Mouse (Mus musculus) retina, postnatal 7 days (tissue): Measurements from ENCODE around the gene Fgf15.
"Not testable (repeated sequence)": the region's sequence is repeated elsewhere in the genome, so short reads cannot be mapped to it uniquely, and the experiment has no call there.

Experiments used
- DNase-seq: peaks from one replicate; pipeline ENCODE4 v3.0.0-alpha.2; 2012; ENCODE audit warnings: low read depth, low spot score

Fgf15 gene

DNA sequence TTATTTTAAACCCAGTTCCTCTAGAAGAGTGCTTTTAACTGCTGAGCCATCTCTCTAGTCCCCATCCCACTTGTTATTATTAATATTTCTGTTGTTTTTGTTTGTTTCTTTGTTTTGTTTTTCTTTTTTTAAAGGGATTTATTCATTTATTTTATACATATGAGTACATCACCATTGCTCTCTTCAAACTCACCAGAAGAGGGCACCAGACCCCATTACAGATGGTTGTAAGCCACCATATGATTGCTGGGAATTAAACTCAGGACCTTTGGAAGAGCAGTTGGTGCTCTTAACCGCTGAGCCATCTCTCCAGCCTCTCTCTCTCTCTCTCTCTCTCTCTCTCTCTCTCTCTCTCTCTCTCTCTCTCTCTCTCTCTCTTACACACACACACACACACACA is 5.7 kb upstream of the Fgf15 start:
- not testable (repeated sequence) for DNase-seq

DNA sequence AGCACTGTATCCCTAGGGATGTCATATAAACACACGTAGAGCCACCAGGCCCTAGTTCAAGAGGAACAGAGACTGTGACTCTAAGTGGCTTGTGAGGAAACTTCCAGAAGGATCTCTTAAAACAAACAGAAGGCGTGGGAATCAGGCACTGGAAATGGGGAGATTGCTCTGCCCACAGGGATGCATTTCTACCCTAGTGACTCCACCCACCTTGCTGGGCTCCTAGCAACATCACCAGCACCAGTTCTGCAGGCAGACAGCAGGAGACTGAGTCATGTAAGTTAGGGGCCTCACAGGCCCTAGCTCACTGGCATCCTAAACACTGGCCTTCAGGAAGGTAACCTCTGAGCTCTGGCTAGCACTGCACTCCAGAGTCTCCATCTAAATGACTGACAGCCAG is 4.5 kb upstream of the Fgf15 start:
- DNase-seq, result no peak

DNA sequence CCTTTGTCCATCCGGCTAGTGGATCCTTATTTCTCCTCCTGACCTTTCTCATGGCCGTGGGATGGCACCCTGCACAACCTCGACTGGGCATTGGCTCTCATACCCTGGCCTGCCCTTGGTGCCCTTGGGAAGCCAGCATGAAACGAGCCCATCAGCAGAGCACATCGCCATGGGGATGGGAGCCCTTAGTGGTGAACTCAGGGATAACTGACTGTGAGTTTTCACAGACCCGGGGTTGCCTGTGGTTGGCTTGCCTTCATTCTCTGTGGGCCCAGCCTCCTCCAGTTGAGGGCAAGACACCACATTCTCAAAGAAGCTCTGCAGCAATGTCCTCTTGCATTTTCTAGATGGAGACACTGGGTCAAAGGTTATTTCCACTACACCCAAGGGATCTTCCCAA is 4.0 kb upstream of the Fgf15 start:
- no peak for DNase-seq

DNA sequence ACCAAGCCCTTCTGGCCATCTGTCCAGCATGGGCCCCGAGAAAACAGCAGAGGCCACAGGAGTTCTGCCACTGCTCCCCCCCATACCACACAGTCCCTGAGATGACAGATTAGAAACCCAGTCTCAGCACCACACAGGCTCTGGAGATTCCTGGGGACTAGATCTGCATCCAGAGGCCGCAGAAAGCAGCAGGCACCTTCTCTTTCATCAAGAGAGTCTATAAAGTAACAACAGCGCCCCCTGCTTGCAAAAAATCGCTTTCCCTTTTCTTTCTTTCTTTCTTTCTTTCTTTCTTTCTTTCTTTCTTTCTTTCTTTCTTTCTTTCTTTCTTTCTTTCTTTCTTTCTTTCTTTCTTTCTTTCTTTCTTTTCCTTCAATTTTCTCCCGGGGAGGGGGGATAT is 2.1 kb upstream of the Fgf15 start:
- DNase-seq, result no peak

DNA sequence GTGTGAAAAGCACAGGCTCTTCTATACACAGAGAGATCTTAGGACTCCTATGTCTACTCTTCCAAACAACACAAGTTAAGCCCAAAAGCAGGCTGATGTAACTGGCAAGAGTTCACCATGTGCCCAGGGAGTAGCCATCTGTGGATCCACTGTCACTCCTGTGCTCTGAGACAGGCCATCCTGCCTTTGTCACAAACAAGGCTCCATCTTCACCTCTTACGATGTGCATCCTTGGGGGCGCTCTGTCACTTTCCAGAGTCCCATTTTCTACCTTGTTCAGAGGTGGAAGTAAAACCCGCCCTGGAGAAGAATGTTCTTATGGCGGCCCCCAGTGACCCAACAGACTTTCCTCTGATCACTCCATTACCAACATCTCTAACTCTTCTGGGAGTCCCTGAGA is 1.6 kb upstream of the Fgf15 start:
- DNase-seq, result no peak

DNA sequence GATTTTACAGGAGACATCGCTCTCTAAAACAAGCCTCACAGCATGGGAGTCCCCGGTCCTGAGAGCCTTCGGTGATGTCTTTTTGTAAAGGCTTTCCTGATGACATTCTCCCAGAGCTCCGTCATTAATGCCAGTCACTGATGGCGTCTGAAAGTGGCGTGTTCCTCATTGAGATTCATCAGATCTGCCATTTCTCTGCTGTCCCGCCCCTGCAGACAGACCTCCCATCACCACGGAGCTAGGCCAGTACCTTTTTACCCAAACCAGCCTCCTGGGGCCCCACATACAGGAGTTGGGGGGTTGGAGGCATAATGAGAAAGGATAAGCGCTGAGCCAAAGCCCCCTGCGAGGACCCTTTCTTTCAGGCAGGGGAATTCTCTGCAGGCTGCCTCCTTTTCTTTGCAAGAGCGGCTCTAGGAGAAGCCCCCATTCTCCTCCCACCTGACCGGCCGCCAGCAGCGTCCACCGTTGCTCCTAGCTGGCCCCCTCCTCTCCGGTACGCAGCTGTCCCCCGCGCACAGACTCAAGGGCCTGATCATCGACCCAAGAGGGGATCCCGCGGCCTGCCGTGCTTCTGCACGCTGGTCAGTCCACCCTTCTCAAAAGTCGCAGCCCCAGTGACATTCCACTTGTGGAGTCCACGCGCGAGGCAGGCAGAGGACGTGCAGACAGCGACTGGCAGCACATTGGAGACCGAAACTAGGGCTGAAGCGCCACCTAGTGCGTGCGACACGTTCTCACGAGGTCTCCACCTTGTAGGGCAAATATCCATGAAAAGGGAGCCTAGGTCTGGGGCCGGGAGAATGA is 823 bp upstream of the Fgf15 start:
- peak; percentile 61 for DNase-seq

DNA sequence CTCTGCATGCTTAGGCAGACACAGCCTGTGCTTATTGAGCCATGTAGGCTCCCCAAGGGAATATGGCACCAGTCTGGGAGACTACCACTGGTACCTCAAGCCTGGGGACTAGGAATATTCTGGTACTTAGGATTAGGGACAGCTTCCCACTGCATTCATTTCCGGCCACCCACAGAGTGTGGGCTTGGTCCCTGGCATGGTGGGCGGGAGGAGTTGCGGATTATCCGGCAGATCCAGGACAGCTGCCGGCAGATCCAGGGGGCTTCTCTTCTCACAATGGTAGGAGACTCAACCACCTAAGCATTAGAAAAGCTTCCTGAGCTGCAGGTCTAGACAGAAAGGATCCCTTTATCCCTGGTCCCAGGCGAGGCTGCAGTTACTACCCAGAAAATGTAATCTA is 2.2 kb downstream of the Fgf15 start:
- no peak for DNase-seq

DNA sequence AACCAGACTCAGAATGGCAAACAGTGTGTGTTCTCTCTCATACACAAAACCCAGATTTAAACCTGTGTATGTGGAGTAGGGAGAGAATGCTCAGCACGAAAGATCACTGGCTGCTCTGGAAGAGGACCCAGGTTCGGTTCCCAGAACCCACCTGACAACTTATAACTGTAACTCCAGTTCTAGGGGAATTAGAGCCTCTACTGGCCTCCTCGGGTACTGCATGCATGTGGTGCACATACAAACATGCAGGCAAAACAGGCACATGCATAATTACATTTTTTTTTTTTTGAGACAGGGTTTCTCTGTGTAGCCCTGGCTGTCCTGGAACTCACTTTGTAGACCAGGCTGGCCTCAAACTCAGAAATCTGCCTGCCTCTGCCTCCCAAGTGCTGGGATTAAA is 9.2 kb downstream of the Fgf15 start:
- DNase-seq, result not testable (repeated sequence)

DNA sequence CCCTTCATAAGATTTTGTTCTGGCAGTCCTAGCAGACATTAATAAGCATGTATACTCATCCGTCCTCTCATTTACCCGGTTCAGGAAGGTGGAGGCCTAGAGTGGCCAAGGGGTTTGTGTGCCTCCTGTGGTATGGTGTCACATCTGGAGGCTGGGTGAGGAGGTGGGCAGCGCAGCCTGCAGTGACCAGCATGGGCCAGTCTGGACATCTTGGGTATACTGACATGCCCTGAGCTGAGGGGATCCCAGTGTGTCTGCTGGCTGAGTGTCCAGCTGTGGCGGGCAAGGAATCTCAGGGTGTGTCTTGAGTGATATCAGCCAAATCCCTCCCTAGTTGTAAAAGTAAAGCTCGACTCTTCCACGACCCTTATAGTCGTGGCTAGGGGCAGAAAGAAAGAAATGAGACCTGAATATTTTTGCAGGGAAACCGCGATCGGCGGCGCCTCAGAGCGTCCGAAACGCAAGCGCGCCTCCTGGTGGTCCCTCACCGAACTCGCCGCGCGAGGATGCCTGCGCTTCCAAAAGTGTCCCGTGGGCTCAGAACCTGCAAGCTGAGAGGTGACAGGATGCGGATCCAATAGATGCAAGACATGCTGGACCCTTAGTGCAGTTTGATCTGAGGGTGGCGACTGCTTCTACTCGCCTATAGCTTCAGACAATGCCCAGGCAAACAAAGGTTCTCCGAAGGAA is 10.5 kb downstream of the Fgf15 start:
- DNase-seq, result no peak

DNA sequence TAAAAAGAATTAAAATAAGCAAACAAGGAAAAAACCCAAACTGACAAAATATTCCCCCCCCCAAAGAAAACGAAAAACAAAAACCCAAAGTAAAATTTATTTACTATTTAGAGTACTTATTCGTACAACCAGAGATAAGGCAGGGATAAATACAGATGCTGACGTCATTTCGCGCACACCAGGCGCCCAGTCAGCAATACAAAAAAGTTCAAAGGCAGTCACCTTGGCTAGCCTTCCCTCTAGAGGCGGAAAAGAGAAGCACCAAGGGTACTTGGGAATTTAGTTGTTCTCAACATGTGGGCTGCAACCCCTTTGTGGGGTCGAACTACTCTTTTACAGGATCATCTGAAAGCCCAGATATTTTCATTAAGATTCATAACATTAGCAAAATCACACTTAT is 11.5 kb downstream of the Fgf15 start:
- DNase-seq, result no peak

DNA sequence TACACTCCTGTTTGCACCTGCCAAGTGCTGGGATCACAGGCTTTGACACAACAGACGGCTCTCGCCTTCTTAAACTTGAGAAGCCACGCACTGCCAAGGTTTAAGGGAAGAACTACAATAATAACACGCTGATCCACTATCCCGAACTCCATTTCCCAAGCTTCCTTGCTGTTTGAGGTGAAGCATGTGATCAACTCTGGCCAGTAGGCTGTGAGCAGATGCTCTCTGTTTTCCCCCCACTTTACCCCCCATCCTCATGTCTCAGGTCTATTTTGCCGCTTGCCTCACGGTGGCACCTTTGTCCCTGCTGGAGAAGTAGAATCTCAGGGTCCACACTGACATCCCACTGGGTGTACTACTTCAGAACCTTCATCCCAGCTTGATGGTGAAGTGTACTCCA is 12.4 kb downstream of the Fgf15 start:
- no peak for DNase-seq

DNA sequence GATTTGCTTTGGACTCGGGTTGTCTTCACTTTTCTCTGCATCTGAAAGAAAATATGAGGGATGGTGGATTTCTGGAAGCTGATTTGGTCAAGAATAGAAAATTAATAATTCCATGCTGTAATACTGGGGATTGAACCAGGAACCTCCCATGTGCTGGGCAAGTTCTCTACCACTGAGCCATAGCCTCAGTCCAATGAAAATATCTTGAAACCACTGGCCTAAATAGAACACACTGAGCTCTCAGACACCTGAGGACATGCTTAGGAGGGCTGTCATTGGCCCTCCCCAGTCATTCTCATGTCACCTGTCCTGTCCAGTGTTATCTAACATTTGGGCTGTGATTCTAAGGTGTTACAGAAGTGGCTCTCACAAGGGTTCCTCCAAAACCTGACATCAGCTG is 14.8 kb downstream of the Fgf15 start:
- no peak for DNase-seq

DNA sequence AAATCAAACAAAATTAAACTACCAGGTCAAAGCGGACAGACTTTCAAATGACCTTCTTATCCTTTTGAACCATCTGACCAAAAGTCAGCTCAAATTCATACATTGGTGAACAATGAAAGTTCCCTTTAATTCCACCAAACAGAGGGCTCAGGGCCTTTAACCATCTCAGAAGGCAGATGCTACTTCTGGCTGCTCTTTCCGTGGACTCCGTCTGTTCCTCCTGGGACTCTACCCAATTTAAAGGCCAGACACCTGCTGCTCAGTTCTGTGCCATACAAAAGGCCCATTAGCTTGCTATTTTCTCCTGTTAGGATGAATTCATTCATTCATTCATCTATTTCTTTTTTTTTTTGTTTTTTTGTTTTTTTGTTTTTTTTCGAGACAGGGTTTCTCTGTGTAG is 16.6 kb downstream of the Fgf15 start:
- DNase-seq, result no peak

DNA sequence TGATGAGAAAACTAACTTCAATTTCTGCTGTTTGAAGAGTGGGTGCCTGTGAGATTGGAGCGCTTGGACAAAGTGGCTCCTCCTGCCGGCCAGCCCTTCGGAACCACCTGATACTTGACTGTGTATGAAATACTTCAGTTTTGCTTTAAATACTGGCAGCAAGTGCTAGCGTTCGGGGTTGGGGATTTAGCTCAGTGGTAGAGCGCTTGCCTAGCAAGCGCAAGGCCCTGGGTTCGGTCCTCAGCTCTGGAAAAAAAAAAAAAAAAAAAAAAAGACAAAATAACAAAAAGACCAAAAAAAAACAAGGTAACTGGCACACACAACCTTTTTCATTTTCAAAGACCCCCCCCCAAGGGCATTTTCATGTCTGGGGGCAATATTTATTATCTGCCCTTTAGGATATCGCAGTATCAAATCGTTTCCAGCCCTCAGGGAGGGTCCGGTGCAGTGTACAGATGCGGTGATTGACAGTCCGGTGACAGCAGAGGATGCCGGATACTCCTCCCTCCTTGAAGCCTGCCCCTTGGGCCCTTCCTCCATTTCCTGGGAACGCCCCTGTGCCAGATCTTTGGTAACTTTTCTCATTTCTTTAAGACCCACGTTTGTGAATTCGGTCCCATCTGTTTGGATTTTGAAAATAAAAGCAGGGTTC is 18.1 kb downstream of the Fgf15 start:
- DNase-seq, result no peak

DNA sequence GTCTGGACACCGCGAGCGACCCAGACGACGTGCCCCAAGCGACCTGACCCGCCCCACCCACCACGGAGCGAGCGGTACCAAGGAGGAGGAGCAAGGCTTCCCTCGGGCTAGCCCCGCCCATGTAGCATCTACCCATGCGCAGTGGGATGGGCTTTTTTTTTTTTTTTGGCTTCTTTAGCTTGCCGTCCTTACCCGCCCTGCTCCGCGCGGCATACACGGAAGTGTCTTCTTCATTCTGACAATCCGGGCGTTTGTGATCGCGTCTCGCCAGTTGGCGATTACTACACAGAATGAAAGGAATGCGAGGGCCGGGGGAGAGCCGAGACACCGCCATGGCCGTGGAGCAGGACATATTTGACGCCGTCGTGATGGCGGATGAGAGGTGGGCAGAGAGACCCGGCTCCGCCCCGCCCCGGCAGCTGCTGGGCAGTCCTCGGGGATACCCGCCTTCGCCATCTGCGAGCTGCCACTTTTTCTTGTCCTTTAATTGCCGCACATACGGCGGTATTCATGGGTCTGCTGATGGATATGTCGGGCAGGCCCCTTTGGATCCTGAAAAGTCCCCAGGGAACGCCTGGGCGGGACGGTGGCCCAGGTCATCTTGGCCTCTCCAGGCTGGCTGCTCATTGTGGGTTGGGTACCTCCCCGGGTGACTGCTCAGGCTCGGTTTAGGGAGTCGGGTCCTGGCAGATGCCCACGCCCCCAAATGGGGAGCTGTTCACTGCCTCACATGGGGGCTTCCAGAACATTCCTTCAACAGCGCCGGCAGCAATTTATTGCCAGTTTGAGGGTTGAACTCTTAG is 18.8 kb downstream of the Fgf15 start, which contains the start of gene LTO1:
TSS of gene LTO1 (plus strand) at position 153 of the 803 bp plus-strand sequence.
- DNase-seq, result peak; percentile 91

DNA sequence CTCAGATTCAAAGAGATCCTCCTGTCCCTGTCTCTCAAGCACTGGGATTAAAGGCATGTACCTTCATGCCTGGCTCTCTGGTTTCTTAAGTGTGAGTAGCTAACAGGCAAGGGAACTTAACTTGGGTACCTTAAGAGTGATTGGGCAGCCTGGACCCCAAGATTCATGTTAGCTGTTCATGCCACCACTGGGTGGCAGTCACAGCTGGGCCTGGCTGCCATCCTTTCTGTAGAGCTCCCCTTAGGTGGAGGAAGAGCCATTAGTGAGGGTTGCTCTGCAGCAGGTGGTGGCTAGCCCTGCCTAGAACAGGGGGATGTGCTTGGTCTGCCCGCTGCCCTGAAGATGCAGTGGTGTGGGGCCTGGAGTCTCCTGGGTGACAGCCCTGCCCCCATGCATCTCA is 22.5 kb downstream of the Fgf15 start:
- no peak for DNase-seq

DNA sequence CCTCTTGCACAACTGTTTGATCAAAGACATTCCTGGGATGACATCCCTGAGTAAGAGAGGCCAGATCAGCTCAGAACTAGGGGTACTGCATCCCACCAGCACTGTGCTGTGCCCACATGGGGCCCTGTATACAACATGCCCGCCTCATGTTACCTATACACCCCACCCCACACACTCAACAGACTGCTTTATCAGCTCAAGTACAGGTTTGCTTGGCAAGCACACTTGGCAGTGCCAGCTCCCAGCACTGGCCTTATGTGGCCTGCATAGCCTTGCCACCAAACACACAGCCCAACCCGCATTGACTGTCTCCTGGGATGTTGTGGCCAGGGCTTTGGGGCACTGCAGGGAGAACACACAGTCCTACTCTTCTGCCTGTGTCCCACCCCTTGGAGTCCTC is 31.3 kb downstream of the Fgf15 start:
- DNase-seq, result no peak

DNA sequence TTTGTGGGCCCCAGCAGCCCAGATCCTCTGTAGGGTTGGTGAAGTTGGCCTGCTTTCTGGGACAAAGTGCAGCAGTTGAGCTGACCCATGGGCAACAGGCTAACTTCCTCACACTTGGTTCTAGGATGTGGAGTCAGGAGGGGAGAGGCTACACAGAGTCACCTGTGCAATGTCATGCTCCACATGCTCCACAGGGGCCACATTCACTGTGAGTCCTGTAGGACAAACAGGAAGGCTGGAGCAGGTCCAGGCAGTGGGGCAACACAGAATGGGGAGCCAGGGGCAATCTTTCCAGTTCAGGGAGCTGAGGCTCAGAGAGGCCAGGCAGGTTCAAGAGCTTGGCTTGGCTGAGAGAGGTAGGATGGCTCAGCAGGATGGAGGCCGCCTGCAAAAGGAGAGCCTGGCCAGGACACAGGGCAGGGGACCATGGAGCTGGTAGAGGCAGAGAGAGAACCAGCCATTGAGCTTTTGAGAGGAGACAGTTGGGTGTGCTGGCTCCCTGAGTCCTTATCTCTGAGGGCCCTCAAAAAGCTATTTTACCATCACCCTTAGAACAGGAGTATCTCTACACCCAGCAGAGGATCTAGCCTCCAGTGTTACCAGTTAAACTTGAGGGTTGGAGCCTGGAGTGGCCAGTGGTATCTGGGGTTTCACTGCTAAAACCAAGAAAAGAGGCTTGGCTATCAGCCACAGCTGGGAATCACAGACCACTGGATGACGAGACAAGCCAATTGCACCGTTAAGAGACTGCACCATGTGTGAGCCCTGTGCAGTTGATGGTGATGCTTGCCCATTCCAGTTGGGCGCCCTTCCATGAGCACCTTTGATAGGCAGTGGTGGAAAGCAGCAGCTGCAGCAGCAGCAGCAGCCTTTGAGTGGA is 31.9 kb downstream of the Fgf15 start:
- no peak for DNase-seq

DNA sequence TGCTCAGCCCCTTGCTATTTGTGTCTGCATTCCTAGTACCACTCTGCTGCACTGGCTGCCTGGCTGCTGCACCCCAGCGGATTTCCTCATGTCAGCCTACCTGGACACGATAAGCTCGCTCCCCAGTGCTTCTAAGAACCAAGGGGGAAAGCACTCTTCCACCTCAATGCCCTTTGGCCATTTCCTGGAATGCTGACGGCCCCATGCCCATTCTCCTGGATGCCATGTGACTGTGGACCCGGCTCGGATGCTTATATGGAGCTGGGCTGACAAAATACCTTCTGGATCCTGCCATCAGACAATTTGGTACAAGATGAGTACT is 32.5 kb downstream of the Fgf15 start:
- DNase-seq, result no peak

DNA sequence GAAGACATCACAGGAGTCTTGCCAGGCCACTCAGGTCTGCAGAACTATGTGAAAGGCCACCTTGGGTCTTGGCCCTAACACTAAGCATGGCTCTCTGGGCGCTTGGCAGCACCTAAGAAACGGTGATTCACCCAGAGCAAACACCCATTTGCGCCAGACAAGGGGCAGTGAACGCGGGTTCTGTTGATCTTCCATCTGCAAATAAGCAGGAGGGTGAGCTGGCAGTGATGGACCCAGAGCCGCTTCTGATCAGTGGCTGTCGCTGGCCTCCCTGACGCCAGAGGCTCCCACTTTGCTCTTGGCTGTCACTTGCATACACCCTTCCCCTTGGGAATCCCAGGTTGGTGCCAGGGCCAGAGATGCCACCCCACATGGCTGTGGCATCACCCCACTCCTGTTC is 33.2 kb downstream of the Fgf15 start:
- DNase-seq, result no peak

DNA sequence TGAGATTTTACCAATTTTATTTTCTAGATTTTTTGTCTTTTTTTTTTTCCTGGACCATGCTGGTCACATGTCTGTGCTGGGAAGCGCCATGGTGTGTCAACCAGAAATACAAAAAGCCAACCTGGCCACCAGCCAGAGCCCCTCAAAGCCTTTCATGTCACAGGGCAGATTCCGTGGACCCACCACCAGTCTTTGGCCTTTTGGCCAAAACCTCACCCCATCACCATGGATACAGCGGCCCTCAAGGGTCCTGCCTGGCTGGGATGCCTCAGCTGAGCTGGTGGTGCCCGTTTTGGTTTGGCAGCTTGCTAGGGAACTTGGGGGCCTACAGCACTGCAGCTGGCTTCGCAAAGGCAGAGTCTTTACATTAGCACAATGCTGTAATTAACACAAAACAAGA is 33.6 kb downstream of the Fgf15 start:
- no peak for DNase-seq
